In the genomic region with DNA sequence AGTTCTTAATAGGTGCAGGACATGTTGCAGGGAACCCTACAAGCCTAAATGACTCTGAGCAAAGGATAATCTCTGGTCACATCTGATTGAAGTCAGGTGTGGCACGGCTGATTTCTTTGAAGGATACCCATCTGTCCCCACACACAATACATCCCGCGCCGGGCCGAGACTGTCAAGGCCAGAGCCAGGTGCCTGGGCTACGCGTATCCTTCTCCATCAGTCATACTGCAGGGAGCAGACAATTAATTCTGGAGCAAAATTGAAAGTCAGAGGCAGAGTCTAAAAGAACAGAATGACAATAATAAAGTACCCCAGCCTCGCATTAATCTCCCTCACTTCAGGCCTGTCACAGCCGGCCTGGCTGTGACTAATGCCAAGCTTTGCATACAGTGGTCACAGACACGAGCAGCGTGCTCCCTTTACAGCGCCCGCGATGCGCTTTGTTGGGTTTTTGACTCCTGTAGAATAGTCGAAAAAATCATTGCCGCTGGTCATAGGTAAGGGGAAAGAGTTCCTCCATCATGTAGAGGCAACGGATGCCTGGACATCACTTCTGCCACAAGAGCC, we compare ENCODE assay signal across 20 mouse cellular contexts.
DNase-seq lines count a peak whose midpoint lies in the region; ATAC-seq and TF ChIP-seq lines count a peak whose summit lies in the region.
"Had no signal": no experiment of that assay in that cellular context is flagged by ENCODE, and none has a peak within 500 bp of the region (broad histone marks: within the 10 kb centered on the region; RNA-seq: fewer than 3 reads in every experiment).

No protein-coding gene starts in this region.

- ATAC-seq in midbrain, embryonic 12.5 days (ENCODE audit: low FRiP score, low read depth): peak; percentile 44; the same call in 1 of the 2 replicates
- peak; percentile 81 for ATAC-seq in hindbrain, embryonic 12.5 days (ENCODE audit: low FRiP score)
- ATAC-seq in megakaryocyte-erythroid progenitor cell, adult 5-6 weeks (replicated peaks; ENCODE audit: low FRiP score, low TSS enrichment, poor library complexity, severe bottlenecking): no peak
- ATAC-seq: forebrain, embryonic 14.5 days; inflammation-experienced regulatory T-cells, adult 6 months; liver, embryonic 12.5 days had no signal

- no peak overlapping the region for H3K4me3 ChIP-seq in midbrain, embryonic 12.5 days
- H3K4me3 ChIP-seq in midbrain, embryonic 10.5 days: no peak overlapping the region
- no peak overlapping the region for H3K4me3 ChIP-seq in hindbrain, embryonic 12.5 days
- H3K4me3 ChIP-seq: heart, embryonic 12.5 days; limb, embryonic 13.5 days; liver, embryonic 12.5 days had no signal

- H3K36me3 ChIP-seq in midbrain, embryonic 12.5 days: no peaks in the 10 kb centered on the region
- no peaks in the 10 kb centered on the region for H3K36me3 ChIP-seq in midbrain, embryonic 10.5 days
- H3K36me3 ChIP-seq in hindbrain, embryonic 12.5 days: no peaks in the 10 kb centered on the region
- H3K36me3 ChIP-seq: heart, embryonic 12.5 days; limb, embryonic 13.5 days; liver, embryonic 12.5 days had no signal

- no peaks in the 10 kb centered on the region for H3K4me1 ChIP-seq in midbrain, embryonic 12.5 days
- 0 out of 2 replicates have a peak, but pooled peaks cover 2% of the 10 kb centered on the region for H3K4me1 ChIP-seq in midbrain, embryonic 10.5 days
- peaks cover 3% of the 10 kb centered on the region; the same call in 1 of the 2 replicates for H3K4me1 ChIP-seq in hindbrain, embryonic 12.5 days
- H3K4me1 ChIP-seq: liver, embryonic 12.5 days had no signal

- no peak for TF ChIP-seq POLR2A in brain, embryonic 14.5 days (IDR thresholded peaks at IDR 0.05; ENCODE audit: borderline replicate concordance, extremely low read depth, insufficient read depth, insufficient read length, poor library complexity, severe bottlenecking)

- H3K4me2 ChIP-seq in midbrain, embryonic 12.5 days (replicated peaks): no peak overlapping the region
- no peak overlapping the region for H3K4me2 ChIP-seq in hindbrain, embryonic 12.5 days (replicated peaks)
- H3K4me2 ChIP-seq: heart, embryonic 12.5 days; limb, embryonic 13.5 days; liver, embryonic 12.5 days had no signal

- H3K27me3 ChIP-seq in midbrain, embryonic 12.5 days: no peaks in the 10 kb centered on the region
- H3K27me3 ChIP-seq in midbrain, embryonic 10.5 days (ENCODE audit: low read depth, poor library complexity, severe bottlenecking): no peaks in the 10 kb centered on the region
- no peaks in the 10 kb centered on the region for H3K27me3 ChIP-seq in hindbrain, embryonic 12.5 days
- H3K27me3 ChIP-seq: liver, embryonic 12.5 days had no signal

- H3K9ac ChIP-seq in midbrain, embryonic 12.5 days (replicated peaks): no peak overlapping the region
- no peak overlapping the region for H3K9ac ChIP-seq in hindbrain, embryonic 12.5 days
- H3K9ac ChIP-seq: heart, embryonic 12.5 days; limb, embryonic 13.5 days; liver, embryonic 12.5 days had no signal

- no peak for TF ChIP-seq CTCF in brain, embryonic 14.5 days (IDR thresholded peaks at IDR 0.05; ENCODE audit: borderline replicate concordance, extremely low read depth, insufficient read depth, insufficient read length)

- WGBS in midbrain, embryonic 12.5 days: 85% methylated on average over 18 of the region's 18 CpGs
- WGBS in midbrain, embryonic 10.5 days: 92% methylated on average over 18 of the region's 18 CpGs
- WGBS in hindbrain, embryonic 12.5 days: 65% methylated on average over 18 of the region's 18 CpGs

- no peaks in the 10 kb centered on the region for H3K9me3 ChIP-seq in midbrain, embryonic 12.5 days
- no peaks in the 10 kb centered on the region for H3K9me3 ChIP-seq in midbrain, embryonic 10.5 days (replicated peaks)
- no peaks in the 10 kb centered on the region for H3K9me3 ChIP-seq in hindbrain, embryonic 12.5 days (replicated peaks)
- H3K9me3 ChIP-seq: heart, embryonic 12.5 days; limb, embryonic 13.5 days; liver, embryonic 12.5 days had no signal

- H3K27ac ChIP-seq in midbrain, embryonic 12.5 days (replicated peaks): no peak overlapping the region
- H3K27ac ChIP-seq in midbrain, embryonic 10.5 days (replicated peaks): no peak overlapping the region
- no peak overlapping the region for H3K27ac ChIP-seq in hindbrain, embryonic 12.5 days
- H3K27ac ChIP-seq: limb, embryonic 13.5 days; liver, embryonic 12.5 days had no signal

- no peak for DNase-seq in midbrain, embryonic 10.5 days (ENCODE audit: low spot score)
- DNase-seq in brain, embryonic 14.5 days (ENCODE audit: low read depth): peak; percentile 32
- peak; percentile 26 for DNase-seq in mesoderm, embryonic 11.5 days (ENCODE audit: low read depth, low spot score)
- no peak for DNase-seq in frontal cortex, postnatal 14 days (ENCODE audit: low spot score in 2 of 2)
- DNase-seq: cerebellum, adult 18-20 months; cerebellum, postnatal 25 days; gastrocnemius, postnatal 10 days; heart, postnatal 14 days; kidney, adult 18-20 months; kidney, postnatal 4 days; lung, adult 18-20 months; lung, postnatal 10 days had no signal

Comparison
In these comparisons a context has a peak if more than half of its experiments do, and no peak if none do; other contexts are left out.
1. DNase-seq: peak in brain, embryonic 14.5 days (single experiment) and mesoderm, embryonic 11.5 days (single experiment); none in midbrain, embryonic 10.5 days (single experiment) and frontal cortex, postnatal 14 days (0 of 2).